Mouse (Mus musculus) limb, embryonic 14.5 days (tissue): ENCODE measurements at regions not wholly inside any gene's neighbourhood (a gene's known extent, or its start where the extent isn't known, plus 50 kb on each side); places are given as distances from the start of the nearest gene placed in this dataset.

Experiments
- ATAC-seq: fragments of 200-750 bp; cut with Nextera tagmentation; 2 replicates; pipeline ENCODE4 v1.8.0; 2017; ENCODE audit warnings: low read depth, moderate number of reproducible peaks, moderate TSS enrichment; ENCODE audit not compliant: low FRiP score
- DNase-seq: peaks from one replicate; pipeline ENCODE4 v3.0.0-alpha.2; 2015; ENCODE audit warnings: low spot score
- H3K27ac ChIP-seq: fragments of 300-500 bp; sonication (generic); replicated peaks from 2 replicates; pipeline ENCODE4 v1.5.1; 2014; ENCODE audit warnings: low read depth, mild to moderate bottlenecking, low read length, moderate library complexity, mixed read lengths
- H3K27me3 ChIP-seq: fragments of 300-500 bp; sonication (generic); 2 replicates; pipeline ENCODE4 v1.6.1; 2014; ENCODE audit warnings: low read length, mixed read lengths; ENCODE audit not compliant: control insufficient read depth, insufficient read depth
- H3K36me3 ChIP-seq: fragments of 300-500 bp; sonication (generic); 2 replicates; pipeline ENCODE4 v1.6.1; 2014; ENCODE audit warnings: mild to moderate bottlenecking, low read length, moderate library complexity, mixed read lengths; ENCODE audit not compliant: control insufficient read depth, insufficient read depth
- H3K4me1 ChIP-seq: fragments of 300-500 bp; sonication (generic); 2 replicates; pipeline ENCODE4 v1.6.1; 2014; ENCODE audit warnings: antibody characterized with exemption, low read length, mixed read lengths; ENCODE audit not compliant: control insufficient read depth, insufficient read depth
- H3K4me2 ChIP-seq: fragments of 300-500 bp; sonication (generic); replicated peaks from 2 replicates; pipeline ENCODE4 v1.6.1; 2014; ENCODE audit warnings: low read depth, mild to moderate bottlenecking, low read length, moderate library complexity; ENCODE audit not compliant: severe bottlenecking
- H3K4me3 ChIP-seq: fragments of 300-500 bp; sonication (generic); replicated peaks from 2 replicates; pipeline ENCODE4 v1.5.1; 2014; ENCODE audit warnings: low read length
- H3K9ac ChIP-seq: fragments of 300-500 bp; sonication (generic); 2 replicates; pipeline ENCODE4 v1.6.1; 2014; ENCODE audit warnings: mild to moderate bottlenecking, low read depth, low read length, moderate library complexity; ENCODE audit not compliant: severe bottlenecking
- H3K9me3 ChIP-seq: fragments of 300-500 bp; sonication (generic); 2 replicates; pipeline ENCODE4 v1.6.1; 2016; ENCODE audit warnings: low read length; ENCODE audit not compliant: control insufficient read depth
- POLR2A ChIP-seq: fragments of 200-500 bp; IDR thresholded peaks from 2 replicates; pipeline ENCODE4 v1.8.0; 2012; ENCODE audit warnings: inconsistent platforms, mild to moderate bottlenecking, moderate library complexity, borderline replicate concordance; ENCODE audit not compliant: insufficient read depth, insufficient read length; ENCODE audit errors: extremely low read depth
- WGBS: fragments of 180-500 bp; shearing (Covaris S2); extraction: QIAGEN DNeasy Blood & Tissue Kit; methylation state at CpG from one replicate; pipeline ENCODE4 v1.1.7; 2014; 5-methylcytosine and 5-hydroxymethylcytosine counted together

GRCm38 (mm10) chr11:48499057-48499456 is 301.1 kb upstream of the Rack1 start:
- no peaks in the 10 kb centered on the region for H3K27me3 ChIP-seq
- 78% methylated on average over 1 of the region's 1 CpGs for whole genome bisulfite sequencing
- no peak for DNase-seq
- H3K4me2 ChIP-seq = no peak overlapping the region
- no peaks in the 10 kb centered on the region for H3K4me1 ChIP-seq
- no peaks in the 10 kb centered on the region for H3K36me3 ChIP-seq
- no peak overlapping the region for H3K27ac ChIP-seq
- no peak overlapping the region for H3K4me3 ChIP-seq
- no peak overlapping the region for H3K9ac ChIP-seq
- no peak for TF ChIP-seq POLR2A
- H3K9me3 ChIP-seq = no peaks in the 10 kb centered on the region
- no peak for ATAC-seq

DNA sequence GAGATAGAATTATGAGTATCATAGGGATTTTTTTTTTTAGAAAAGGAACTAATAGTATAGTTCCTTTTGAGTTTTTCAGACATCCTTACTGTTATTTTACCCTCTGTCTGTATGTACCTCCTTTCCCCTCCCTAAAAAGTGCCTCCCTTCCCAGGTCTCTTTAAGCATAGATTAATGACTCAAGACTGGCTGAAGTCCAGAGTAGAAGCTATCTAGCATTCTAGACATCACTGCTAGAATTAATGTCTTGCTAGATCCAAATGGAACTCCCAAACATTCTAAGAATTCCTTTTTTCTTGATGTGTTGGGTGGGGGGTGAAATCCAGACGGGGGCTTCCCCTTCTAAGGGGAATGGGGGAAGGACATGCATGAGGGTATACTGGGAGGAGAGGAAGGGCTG is 311.8 kb upstream of the Rack1 start:
- Histone ChIP-seq H3K9me3 (no peaks in the 10 kb centered on the region), H3K27ac (no peak overlapping the region), H3K4me3 (no peak overlapping the region), H3K4me1 (no peaks in the 10 kb centered on the region), H3K9ac (no peak overlapping the region), H3K27me3 (no peaks in the 10 kb centered on the region), H3K4me2 (no peak overlapping the region), H3K36me3 (no peaks in the 10 kb centered on the region)
- ATAC-seq (no peak), DNase-seq (no peak)
- TF ChIP-seq POLR2A = no peak
- 51% methylated on average over 1 of the region's 1 CpGs for WGBS

- ATAC-seq = no peak
- no peak for TF ChIP-seq POLR2A
- WGBS = 24% methylated on average over 4 of the region's 4 CpGs
- peak; percentile 28 for DNase-seq
- H3K27ac ChIP-seq = no peak overlapping the region
- H3K36me3 ChIP-seq = no peaks in the 10 kb centered on the region
- no peak overlapping the region for H3K4me3 ChIP-seq
- H3K4me2 ChIP-seq = no peak overlapping the region
- H3K27me3 ChIP-seq = no peaks in the 10 kb centered on the region
- no peak overlapping the region for H3K9ac ChIP-seq
- H3K9me3 ChIP-seq = no peaks in the 10 kb centered on the region
- H3K4me1 ChIP-seq = 0 out of 2 replicates have a peak, but pooled peaks cover 2% of the 10 kb centered on the region
These were observed 336.1 kb upstream of the Rack1 start for GRCm38 (mm10) chr11:48464036-48464435.

DNA sequence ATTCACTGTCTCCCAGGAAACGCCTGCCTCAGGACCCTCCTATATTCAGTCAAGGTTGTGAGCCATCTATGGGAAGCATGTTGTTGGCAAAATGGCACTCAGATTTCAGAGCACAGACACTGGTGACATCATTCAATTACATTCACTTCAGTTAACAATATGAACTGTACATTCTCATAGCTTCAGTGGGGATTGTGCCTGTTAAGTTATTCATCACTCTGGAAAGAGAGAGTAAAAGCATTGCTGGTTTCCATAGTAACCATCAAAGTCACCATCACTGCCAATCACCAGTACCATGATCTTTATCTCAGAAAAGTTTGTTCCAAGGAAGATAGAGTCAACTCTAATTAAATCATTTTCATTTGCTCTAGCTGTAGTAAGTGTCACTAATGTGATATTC is 350.2 kb upstream of the Rack1 start:
- H3K27me3 ChIP-seq = no peaks in the 10 kb centered on the region
- H3K9ac ChIP-seq = no peak overlapping the region
- 95% methylated on average over 1 of the region's 1 CpGs for WGBS
- no peak for TF ChIP-seq POLR2A
- H3K4me3 ChIP-seq = no peak overlapping the region
- no peaks in the 10 kb centered on the region for H3K36me3 ChIP-seq
- DNase-seq (no peak), ATAC-seq (no peak)
- no peaks in the 10 kb centered on the region for H3K9me3 ChIP-seq
- H3K4me1 ChIP-seq = no peaks in the 10 kb centered on the region
- H3K27ac ChIP-seq = no peak overlapping the region
- no peak overlapping the region for H3K4me2 ChIP-seq

DNA sequence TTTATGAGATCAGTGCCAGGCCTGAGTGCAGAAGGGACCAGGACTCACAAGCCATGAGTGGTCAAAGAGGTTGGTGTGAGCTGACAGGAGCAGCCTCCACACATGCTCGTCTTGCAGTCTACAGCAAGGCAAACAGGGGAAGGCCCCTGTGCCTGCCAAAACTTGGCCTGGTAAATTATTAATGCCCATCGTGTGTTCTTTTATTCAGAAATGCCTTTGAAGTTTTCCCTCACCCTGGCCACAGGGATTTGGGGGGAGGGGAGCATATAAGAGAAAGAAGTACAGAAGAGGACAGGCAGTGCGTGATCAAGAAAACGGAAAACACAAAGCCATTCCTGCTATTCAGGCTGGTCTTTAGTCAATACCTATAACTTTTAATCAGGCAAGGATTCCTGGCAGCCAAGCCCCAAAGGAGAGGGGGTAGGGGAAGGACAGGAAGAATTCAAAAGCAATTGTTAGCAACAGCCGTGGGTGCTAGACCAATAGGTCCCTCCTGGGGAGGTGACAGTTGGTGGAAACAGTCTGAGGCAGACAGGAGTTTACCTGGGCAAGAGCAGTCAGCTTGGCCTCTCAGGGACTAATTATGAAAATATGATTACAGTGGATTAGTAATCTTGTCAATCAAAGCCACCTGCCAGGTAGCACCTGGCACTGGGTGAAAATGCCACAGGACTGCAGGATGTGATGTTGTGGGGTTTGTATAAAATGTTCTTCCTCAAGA is 357.4 kb upstream of the Rack1 start:
- no peaks in the 10 kb centered on the region for H3K4me1 ChIP-seq
- no peak overlapping the region for H3K4me3 ChIP-seq
- no peak for TF ChIP-seq POLR2A
- H3K27me3 ChIP-seq = no peaks in the 10 kb centered on the region
- no peak for ATAC-seq
- no peak overlapping the region for H3K4me2 ChIP-seq
- no peak for DNase-seq
- no peak overlapping the region for H3K27ac ChIP-seq
- no peaks in the 10 kb centered on the region for H3K9me3 ChIP-seq
- H3K9ac ChIP-seq = no peak overlapping the region
- WGBS = 44% methylated on average over 5 of the region's 5 CpGs
- no peaks in the 10 kb centered on the region for H3K36me3 ChIP-seq

- Histone ChIP-seq H3K4me2 (no peak overlapping the region), H3K27me3 (no peaks in the 10 kb centered on the region), H3K9ac (no peak overlapping the region), H3K27ac (no peak overlapping the region), H3K9me3 (no peaks in the 10 kb centered on the region), H3K4me3 (no peak overlapping the region), H3K36me3 (no peaks in the 10 kb centered on the region), H3K4me1 (no peaks in the 10 kb centered on the region)
- no peak for ATAC-seq
- 87% methylated on average over 3 of the region's 3 CpGs for WGBS
- no peak for DNase-seq
- no peak for TF ChIP-seq POLR2A
These were observed 363.4 kb upstream of the Rack1 start for GRCm38 (mm10) chr11:48436712-48437111.
